Mouse (Mus musculus): Measurements from ENCODE around the gene Atp2a1.

Atp2a1 gene

GRCm38 (mm10) chr7:126472713-126473112 lies 9.8 kb upstream of the Atp2a1 start:
- DNase-seq (ENCODE audit: extremely low spot score) = no peak

- DNase-seq (ENCODE audit: extremely low spot score) = no peak
Measured at GRCm38 (mm10) chr7:126472306-126472705, 9.4 kb upstream of the Atp2a1 start.

GRCm38 (mm10) chr7:126471853-126472252 lies 8.9 kb upstream of the Atp2a1 start:
- no peak for DNase-seq (ENCODE audit: extremely low spot score)

- DNase-seq (ENCODE audit: extremely low spot score) = no peak
Measured at GRCm38 (mm10) chr7:126471361-126471760, 8.5 kb upstream of the Atp2a1 start.

GRCm38 (mm10) chr7:126470077-126470476 lies 7.2 kb upstream of the Atp2a1 start:
- DNase-seq (ENCODE audit: extremely low spot score) = no peak

GRCm38 (mm10) chr7:126467834-126468627 lies 5.1 kb upstream of the Atp2a1 start:
- no peak for DNase-seq (ENCODE audit: extremely low spot score)

GRCm38 (mm10) chr7:126467271-126467670 lies 4.4 kb upstream of the Atp2a1 start:
- DNase-seq (ENCODE audit: extremely low spot score) = no peak

- DNase-seq (ENCODE audit: extremely low spot score) = no peak
Measured at GRCm38 (mm10) chr7:126466707-126467106, 3.8 kb upstream of the Atp2a1 start.

- no peak for DNase-seq (ENCODE audit: extremely low spot score)
Measured at GRCm38 (mm10) chr7:126466116-126466515, 3.2 kb upstream of the Atp2a1 start.

- no peak for DNase-seq (ENCODE audit: extremely low spot score)
Measured at GRCm38 (mm10) chr7:126465246-126466030, 2.5 kb upstream of the Atp2a1 start.

- no peak for DNase-seq (ENCODE audit: extremely low spot score)
Measured at GRCm38 (mm10) chr7:126464836-126465235, 1.9 kb upstream of the Atp2a1 start.

- DNase-seq (ENCODE audit: extremely low spot score) = no peak
Measured at GRCm38 (mm10) chr7:126464121-126464520, 1.2 kb upstream of the Atp2a1 start.

GRCm38 (mm10) chr7:126463547-126463946 lies 639 bp upstream of the Atp2a1 start:
- DNase-seq (ENCODE audit: extremely low spot score) = no peak

- DNase-seq (ENCODE audit: extremely low spot score) = no peak
Measured at GRCm38 (mm10) chr7:126461626-126462025, 1.3 kb downstream of the Atp2a1 start.

GRCm38 (mm10) chr7:126460623-126461399 lies 2.1 kb downstream of the Atp2a1 start:
- DNase-seq (ENCODE audit: extremely low spot score) = no peak

- DNase-seq (ENCODE audit: extremely low spot score) = no peak
Measured at GRCm38 (mm10) chr7:126458844-126459618, 3.9 kb downstream of the Atp2a1 start.

- no peak for DNase-seq (ENCODE audit: extremely low spot score)
Measured at GRCm38 (mm10) chr7:126458225-126458624, 4.7 kb downstream of the Atp2a1 start.

- no peak for DNase-seq (ENCODE audit: extremely low spot score)
Measured at GRCm38 (mm10) chr7:126456382-126457266, 6.3 kb downstream of the Atp2a1 start.

GRCm38 (mm10) chr7:126455242-126455641 lies 7.7 kb downstream of the Atp2a1 start:
- no peak for DNase-seq (ENCODE audit: extremely low spot score)

- DNase-seq (ENCODE audit: extremely low spot score) = no peak
Measured at GRCm38 (mm10) chr7:126453861-126454260, 9.0 kb downstream of the Atp2a1 start.

Data from embryo, embryonic 9.5 days (tissue).